Mouse (Mus musculus) kidney, postnatal 4 days (tissue): ENCODE measurements around the gene Ado.

Source experiments
- DNase-seq, 2 experiments: peaks; one replicate each; pipeline ENCODE4 v3.0.0; 2021; ENCODE audit warnings: mixed read lengths in 2 of 2

Ado gene

GRCm38 (mm10) chr10:67548877-67549731, at the start of gene Ado:
Ado (minus strand) TSS chr10:67548955.
- peak; percentile 89 to 92 for DNase-seq

GRCm38 (mm10) chr10:67595278-67595677, 46.5 kb upstream of the Ado start:
- DNase-seq = no peak

GRCm38 (mm10) chr10:67585873-67586610, 37.3 kb upstream of the Ado start:
- DNase-seq = no peak

- peak; percentile 11 to 19 for DNase-seq
These were observed 33.0 kb upstream of the Ado start for GRCm38 (mm10) chr10:67581698-67582285.

- DNase-seq = no peak
These were observed 31.1 kb upstream of the Ado start for GRCm38 (mm10) chr10:67579830-67580229.

GRCm38 (mm10) chr10:67573310-67573709, 24.6 kb upstream of the Ado start:
- DNase-seq = no peak

- DNase-seq = no peak
These were observed 22.7 kb upstream of the Ado start for GRCm38 (mm10) chr10:67571443-67571842.

- DNase-seq = no peak
These were observed 20.8 kb upstream of the Ado start for GRCm38 (mm10) chr10:67569539-67569938.

- no peak for DNase-seq
These were observed 17.3 kb upstream of the Ado start for GRCm38 (mm10) chr10:67566104-67566503.

- no peak for DNase-seq
These were observed 15.8 kb upstream of the Ado start for GRCm38 (mm10) chr10:67564509-67564908.

- no peak for DNase-seq
These were observed 12.4 kb upstream of the Ado start for GRCm38 (mm10) chr10:67561185-67561584.

GRCm38 (mm10) chr10:67559765-67560394, 11.1 kb upstream of the Ado start:
- DNase-seq = no peak

GRCm38 (mm10) chr10:67558053-67558452, 9.3 kb upstream of the Ado start:
- no peak for DNase-seq

- DNase-seq = peak; percentile 70 to 83
These were observed 397 bp downstream of the Ado start for GRCm38 (mm10) chr10:67548261-67548854.

- DNase-seq = peak; percentile 45 to 62
These were observed 900 bp downstream of the Ado start for GRCm38 (mm10) chr10:67547850-67548260.

GRCm38 (mm10) chr10:67540591-67540990, 8.2 kb downstream of the Ado start:
- DNase-seq = no peak

- DNase-seq = no peak
These were observed 9.4 kb downstream of the Ado start for GRCm38 (mm10) chr10:67539401-67539730.

GRCm38 (mm10) chr10:67538585-67539400, 10.0 kb downstream of the Ado start:
- peak; percentile 21 to 36 for DNase-seq

- peak in 1 of 2 experiments; percentile 36 for DNase-seq
These were observed 10.6 kb downstream of the Ado start for GRCm38 (mm10) chr10:67538106-67538505.

GRCm38 (mm10) chr10:67537151-67537994, 11.4 kb downstream of the Ado start:
- DNase-seq = peak; percentile 91 to 95

- peak; percentile 73 to 82 for DNase-seq
These were observed 12.1 kb downstream of the Ado start for GRCm38 (mm10) chr10:67536621-67537141.
